Mouse (Mus musculus): ENCODE measurements at regions not wholly inside any gene's neighbourhood (a gene's known extent, or its start where the extent isn't known, plus 50 kb on each side); places are given as distances from the start of the nearest gene placed in this dataset.

DNA sequence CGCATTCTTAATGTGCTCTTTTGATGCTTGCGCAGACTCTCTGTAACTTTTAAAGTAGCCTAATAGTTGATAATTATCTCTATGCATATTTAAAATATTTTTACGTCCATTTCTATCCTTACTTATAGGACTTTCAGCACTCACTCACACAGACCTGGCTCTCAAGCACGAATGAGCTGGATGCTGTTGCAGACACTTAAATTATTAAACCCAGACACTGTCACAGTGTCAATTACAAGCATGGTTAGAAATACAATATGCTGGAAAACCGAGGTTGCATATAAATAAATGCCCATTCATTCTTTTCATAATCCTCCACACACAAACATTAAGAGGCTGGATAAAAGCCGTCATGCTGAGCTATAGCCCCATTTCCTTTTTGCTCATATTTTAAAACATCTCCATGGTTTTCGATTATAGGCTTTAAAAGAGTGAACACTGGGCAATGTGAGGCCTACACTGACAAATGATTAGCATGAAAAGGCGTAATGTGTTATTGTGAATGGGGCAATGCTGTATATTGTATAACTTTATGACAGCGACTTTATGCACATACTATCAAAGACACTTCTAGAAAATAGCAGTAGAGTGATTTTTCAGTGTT lies 566.3 kb downstream of the Pdha2 start:
- no peak for DNase-seq (ENCODE audit: low read depth)

DNA sequence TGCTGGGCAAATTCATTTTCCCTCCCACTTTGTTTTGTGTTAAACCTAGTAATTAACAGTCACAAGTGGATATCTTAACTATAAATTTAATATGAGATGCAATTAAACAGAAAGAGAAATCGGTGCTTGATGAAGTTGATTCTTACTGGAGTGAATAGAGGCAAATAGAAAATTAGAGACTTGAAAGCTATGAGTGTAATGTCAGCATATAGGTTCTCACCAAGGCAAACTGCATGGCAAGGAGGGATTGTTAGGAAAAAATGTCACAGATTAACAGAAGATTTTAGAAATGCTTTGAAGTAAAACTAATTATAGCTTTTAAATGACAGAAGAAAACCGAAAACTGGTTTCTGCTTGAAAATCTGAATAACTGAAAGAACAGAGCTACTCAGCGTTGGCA lies 592.3 kb downstream of the Pdha2 start:
- DNase-seq (ENCODE audit: low read depth), result no peak

Measured in fibroblast of lung, adult 2 months (primary cell).